Mouse (Mus musculus) adrenal gland (tissue): ENCODE results near the gene Adcyap1r1.

Experiments used
- intact Hi-C: fragments of 180-260 bp; cut with DNase I; formaldehyde crosslinking; loops from one replicate; pipeline ENCODE4 v1.15.1; 2025

The Adcyap1r1 gene

GRCm38 (mm10) chr6:55496201-55496600 lies 44.4 kb downstream of the Adcyap1r1 start:
- intact Hi-C loops, result no loop called here

GRCm38 (mm10) chr6:55498753-55499152 lies 47.0 kb downstream of the Adcyap1r1 start:
- intact Hi-C loops, result no loop called here

- intact Hi-C loops, result no loop called here
Measured at GRCm38 (mm10) chr6:55501061-55501460, 49.3 kb downstream of the Adcyap1r1 start.

GRCm38 (mm10) chr6:55502309-55502708 lies 50.5 kb downstream of the Adcyap1r1 start:
- intact Hi-C loops, result no loop called here

- intact Hi-C loops, result loop anchor here (1.0 kb wide), 1 partner anchor 113 kb away; no protein-coding TSS in a partner anchor
Measured at GRCm38 (mm10) chr6:55504797-55505488, 53.2 kb downstream of the Adcyap1r1 start.

- intact Hi-C loops, result loop anchor here (1.0 kb wide), 1 partner anchor 46 kb away; no protein-coding TSS in a partner anchor
Measured at GRCm38 (mm10) chr6:55506519-55506918, 54.7 kb downstream of the Adcyap1r1 start.

GRCm38 (mm10) chr6:55509130-55509870 lies 57.5 kb downstream of the Adcyap1r1 start:
- intact Hi-C loops, result no loop called here

GRCm38 (mm10) chr6:55511212-55512065 lies 59.7 kb downstream of the Adcyap1r1 start:
- intact Hi-C loops, result loop anchor here (5.0 kb wide), 1 partner anchor 279 kb away; no protein-coding TSS in a partner anchor

- intact Hi-C loops, result loop anchor here (5.0 kb wide), 1 partner anchor 280 kb away; no protein-coding TSS in a partner anchor
Measured at GRCm38 (mm10) chr6:55512066-55512703, 60.4 kb downstream of the Adcyap1r1 start.

GRCm38 (mm10) chr6:55513477-55513876 lies 61.7 kb downstream of the Adcyap1r1 start:
- intact Hi-C loops, result loop anchor here (5.0 kb wide), 1 partner anchor 281 kb away; no protein-coding TSS in a partner anchor

GRCm38 (mm10) chr6:55519605-55520201 lies 67.9 kb downstream of the Adcyap1r1 start:
- intact Hi-C loops, result loop anchor here (1.0 to 5.0 kb wide), 2 partner anchors 431 to 528 kb away; no protein-coding TSS in a partner anchor

GRCm38 (mm10) chr6:55520237-55521095 lies 68.7 kb downstream of the Adcyap1r1 start:
- intact Hi-C loops, result no loop called here

GRCm38 (mm10) chr6:55536469-55536868 lies 84.7 kb downstream of the Adcyap1r1 start:
- intact Hi-C loops, result no loop called here

GRCm38 (mm10) chr6:55539196-55539595 lies 87.4 kb downstream of the Adcyap1r1 start:
- intact Hi-C loops, result no loop called here

GRCm38 (mm10) chr6:55542359-55542758 lies 90.6 kb downstream of the Adcyap1r1 start:
- intact Hi-C loops, result no loop called here

GRCm38 (mm10) chr6:55543345-55543744 lies 91.6 kb downstream of the Adcyap1r1 start:
- intact Hi-C loops, result no loop called here

GRCm38 (mm10) chr6:55549211-55549610 lies 97.4 kb downstream of the Adcyap1r1 start:
- intact Hi-C loops, result no loop called here

GRCm38 (mm10) chr6:55550926-55551325 lies 99.1 kb downstream of the Adcyap1r1 start:
- intact Hi-C loops, result no loop called here
